Comparison of ENCODE assay signal across 25 mouse cellular contexts in genomic region chr17:63657687-63658086, GRCm38 (mm10).
DNase-seq lines count a peak whose midpoint lies in the region; ATAC-seq and TF ChIP-seq lines count a peak whose summit lies in the region.
"Had no signal": no experiment of that assay in that cellular context is flagged by ENCODE, and none has a peak within 500 bp of the region (broad histone marks: within the 10 kb centered on the region; RNA-seq: fewer than 3 reads in every experiment).

No protein-coding gene starts in this region.

- H3K4me3 ChIP-seq in forebrain, embryonic 13.5 days = no peak overlapping the region
- H3K4me3 ChIP-seq in forebrain, embryonic 11.5 days (ENCODE audit: low read depth, low read length) = no peak overlapping the region
- H3K4me3 ChIP-seq in gastrocnemius, adult 2 months = no peak overlapping the region
- no peak overlapping the region for H3K4me3 ChIP-seq in forebrain, postnatal 0 days (ENCODE audit: low read depth, low read length)
- H3K4me3 ChIP-seq: embryonic facial prominence, embryonic 10.5 days; embryonic facial prominence, embryonic 13.5 days; erythroblast, embryonic 14.5 days; hindbrain, embryonic 12.5 days; hindbrain, embryonic 15.5 days had no signal

- ATAC-seq in forebrain, embryonic 13.5 days = peak; percentile 51; the same call in 1 of the 2 replicates
- no peak for ATAC-seq in forebrain, embryonic 11.5 days (replicated peaks; ENCODE audit: low FRiP score)
- ATAC-seq in forebrain, postnatal 0 days = peak; percentile 67; the same call in 1 of the 2 replicates
- ATAC-seq: intestine, postnatal 0 days; Patski had no signal

- no peaks in the 10 kb centered on the region for H3K9me3 ChIP-seq in forebrain, embryonic 13.5 days (replicated peaks)
- no peaks in the 10 kb centered on the region for H3K9me3 ChIP-seq in forebrain, embryonic 11.5 days (ENCODE audit: control insufficient read depth, low read length)
- no peaks in the 10 kb centered on the region for H3K9me3 ChIP-seq in forebrain, postnatal 0 days (ENCODE audit: low read length)
- H3K9me3 ChIP-seq: embryonic facial prominence, embryonic 10.5 days; embryonic facial prominence, embryonic 13.5 days; hindbrain, embryonic 12.5 days; hindbrain, embryonic 15.5 days had no signal

- no peak overlapping the region for H3K27ac ChIP-seq in forebrain, embryonic 13.5 days
- H3K27ac ChIP-seq in forebrain, embryonic 11.5 days (ENCODE audit: low read depth, low read length) = no peak overlapping the region
- H3K27ac ChIP-seq in gastrocnemius, adult 2 months = peak overlapping the region; percentile 35
- no peak overlapping the region for H3K27ac ChIP-seq in forebrain, postnatal 0 days (ENCODE audit: low read depth, low read length)
- H3K27ac ChIP-seq: embryonic facial prominence, embryonic 10.5 days; embryonic facial prominence, embryonic 13.5 days; hindbrain, embryonic 12.5 days; hindbrain, embryonic 15.5 days had no signal

- DNase-seq in forebrain, embryonic 11.5 days (ENCODE audit: low spot score) = no peak
- no peak for DNase-seq in gastrocnemius, adult 2 months
- no peak for DNase-seq in gastrocnemius, postnatal 10 days
- DNase-seq in forebrain, postnatal 0 days = peak; percentile 13
- no peak for DNase-seq in retina, postnatal 1 day
- no peak for DNase-seq in lung, postnatal 14 days
- no peak for DNase-seq in cerebellum, postnatal 10 days
- DNase-seq: adrenal gland, postnatal 10 days; cerebellum, adult 2 months; cerebellum, adult 9-11 months; cerebellum, postnatal 36 days; embryo, embryonic 11 days; gastrocnemius, postnatal 14 days; heart, adult 11 months; kidney, adult 2 months had no signal

- no peak overlapping the region for H3K4me2 ChIP-seq in forebrain, embryonic 13.5 days
- no peak overlapping the region for H3K4me2 ChIP-seq in forebrain, embryonic 11.5 days (ENCODE audit: low read depth, low read length, severe bottlenecking)
- H3K4me2 ChIP-seq in forebrain, postnatal 0 days (ENCODE audit: low read depth) = no peak overlapping the region
- H3K4me2 ChIP-seq: embryonic facial prominence, embryonic 13.5 days; heart, embryonic 11.5 days; hindbrain, embryonic 12.5 days; hindbrain, embryonic 15.5 days had no signal

- H3K9ac ChIP-seq in forebrain, embryonic 13.5 days = no peak overlapping the region
- H3K9ac ChIP-seq in forebrain, embryonic 11.5 days (ENCODE audit: low read length) = no peak overlapping the region
- H3K9ac ChIP-seq in forebrain, postnatal 0 days = no peak overlapping the region
- H3K9ac ChIP-seq: embryonic facial prominence, embryonic 13.5 days; hindbrain, embryonic 12.5 days; hindbrain, embryonic 15.5 days had no signal

- H3K27me3 ChIP-seq in forebrain, embryonic 13.5 days = no peaks in the 10 kb centered on the region
- no peaks in the 10 kb centered on the region for H3K27me3 ChIP-seq in forebrain, embryonic 11.5 days (ENCODE audit: control insufficient read depth, insufficient read depth, low read length)
- no peaks in the 10 kb centered on the region for H3K27me3 ChIP-seq in forebrain, postnatal 0 days (ENCODE audit: insufficient read depth, low read length)
- H3K27me3 ChIP-seq: embryonic facial prominence, embryonic 13.5 days; hindbrain, embryonic 12.5 days; hindbrain, embryonic 15.5 days; Patski had no signal

- WGBS in forebrain, embryonic 13.5 days = 68% methylated on average over 6 of the region's 6 CpGs
- 79% methylated on average over 6 of the region's 6 CpGs for WGBS in forebrain, embryonic 11.5 days
- 58% methylated on average over 6 of the region's 6 CpGs for WGBS in forebrain, postnatal 0 days

- no peaks in the 10 kb centered on the region for H3K4me1 ChIP-seq in forebrain, embryonic 13.5 days
- no peaks in the 10 kb centered on the region for H3K4me1 ChIP-seq in forebrain, embryonic 11.5 days (replicated peaks; ENCODE audit: control insufficient read depth, insufficient read depth, low read length)
- no peaks in the 10 kb centered on the region for H3K4me1 ChIP-seq in forebrain, postnatal 0 days (ENCODE audit: insufficient read depth)
- H3K4me1 ChIP-seq: embryonic facial prominence, embryonic 10.5 days; hindbrain, embryonic 12.5 days; hindbrain, embryonic 15.5 days had no signal

- no peak for TF ChIP-seq CTCF in gastrocnemius, adult 2 months (IDR thresholded peaks at IDR 0.05)
- TF ChIP-seq CTCF in forebrain, postnatal 0 days (IDR thresholded peaks at IDR 0.05; ENCODE audit: low read depth) = no peak

- no peaks in the 10 kb centered on the region for H3K36me3 ChIP-seq in forebrain, embryonic 13.5 days (ENCODE audit: poor library complexity, severe bottlenecking)
- H3K36me3 ChIP-seq in forebrain, embryonic 11.5 days (ENCODE audit: control insufficient read depth, insufficient read depth, low read length) = no peaks in the 10 kb centered on the region
- H3K36me3 ChIP-seq in forebrain, postnatal 0 days (ENCODE audit: insufficient read depth) = no peaks in the 10 kb centered on the region
- H3K36me3 ChIP-seq: embryonic facial prominence, embryonic 10.5 days; embryonic facial prominence, embryonic 13.5 days; G1E; hindbrain, embryonic 12.5 days; hindbrain, embryonic 15.5 days had no signal

- intact Hi-C loops in gastrocnemius, adult 2 months (cut with DNase I) = no loop called here
